Mouse (Mus musculus) frontal cortex, adult 2 months (tissue): ENCODE data around the gene Kif13a. TPM values are rescaled to one million over a fixed set of nuclear protein-coding genes. Genes with fewer than 3 reads are reported as not detected.

Experiments used
- DNase-seq, 2 experiments: peaks; one replicate each; pipeline ENCODE4 v3.0.0; 2022; ENCODE audit warnings: low spot score in 1 of 2; ENCODE audit errors: extremely low spot score in 1 of 2
- polyA plus RNA-seq: library from polyadenylated mRNA; depleted of rRNA; stranded (reverse); fragments of >200 nt; gene quantifications from 2 replicates; pipeline ENCODE4 v1.2.3, GENCODE M21; 2012

Gene Kif13a
- polyA plus RNA-seq, 1 experiment, result 14.1 TPM

GRCm38 (mm10) chr13:46793824-46794223 lies 135.8 kb downstream of the Kif13a start:
- DNase-seq, result no peak

GRCm38 (mm10) chr13:46788452-46788851 lies 141.2 kb downstream of the Kif13a start:
- DNase-seq, result no peak

DNA sequence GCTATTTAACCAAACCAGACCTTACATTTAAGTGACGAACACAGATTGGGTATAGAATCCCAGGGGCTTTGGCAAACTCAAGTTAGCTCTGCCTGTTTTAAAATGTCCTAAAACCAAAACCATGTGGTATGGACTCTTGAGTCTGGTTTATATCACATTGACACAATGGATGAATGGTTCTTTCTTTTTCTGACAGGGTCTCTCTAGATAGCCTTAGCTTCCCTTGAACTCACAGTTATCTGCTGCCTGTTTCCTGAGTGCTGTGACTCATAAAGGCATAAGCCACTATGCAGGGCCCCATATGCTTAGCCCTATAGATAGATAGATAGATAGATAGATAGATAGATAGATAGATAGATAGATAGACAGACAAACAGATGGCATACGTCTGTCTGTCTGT lies 142.8 kb downstream of the Kif13a start:
- no peak for DNase-seq

- DNase-seq, result no peak
Observed at GRCm38 (mm10) chr13:46786064-46786561, 143.6 kb downstream of the Kif13a start.

DNA sequence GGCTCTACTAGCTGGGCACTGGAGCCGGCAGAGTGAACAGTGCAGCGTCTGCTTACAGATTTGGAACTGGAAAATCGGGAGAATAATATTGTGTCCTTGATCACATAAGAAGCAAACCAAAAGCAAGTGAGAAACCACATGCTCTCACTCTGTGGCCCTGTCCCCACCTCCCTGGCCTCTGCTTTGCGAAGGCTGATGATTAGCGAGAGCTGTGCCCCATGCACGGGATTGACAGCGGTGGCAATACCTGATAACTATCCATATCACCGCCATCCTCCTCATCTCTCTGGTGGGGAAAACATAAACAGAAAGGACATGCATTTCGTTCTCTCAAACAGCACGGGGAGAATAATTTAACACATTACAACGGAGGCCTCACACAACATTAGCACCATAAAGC lies 149.3 kb downstream of the Kif13a start:
- DNase-seq, result no peak

DNA sequence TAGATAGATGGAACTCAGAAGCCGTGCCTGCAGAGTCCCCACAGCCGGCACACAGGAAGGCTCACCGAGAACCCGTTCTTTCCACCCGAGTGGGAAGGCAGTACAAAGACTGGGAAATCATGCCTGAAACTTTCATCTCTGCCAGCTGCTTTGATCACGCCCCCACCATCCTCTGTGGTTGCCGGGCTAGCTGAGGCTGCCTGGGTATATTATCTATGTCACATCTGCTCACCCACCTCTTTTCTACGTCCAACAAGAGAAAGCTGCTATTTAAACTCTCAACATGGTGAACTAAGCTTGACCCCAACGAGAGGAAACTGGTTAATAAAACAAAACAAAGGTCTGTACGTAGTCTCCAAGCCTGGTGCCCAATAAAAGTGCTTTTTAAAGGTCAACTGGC lies 149.8 kb downstream of the Kif13a start:
- DNase-seq, result peak in 1 of 2 experiments; percentile 67

- no peak for DNase-seq
Observed at GRCm38 (mm10) chr13:46777461-46777860, 152.2 kb downstream of the Kif13a start.

DNA sequence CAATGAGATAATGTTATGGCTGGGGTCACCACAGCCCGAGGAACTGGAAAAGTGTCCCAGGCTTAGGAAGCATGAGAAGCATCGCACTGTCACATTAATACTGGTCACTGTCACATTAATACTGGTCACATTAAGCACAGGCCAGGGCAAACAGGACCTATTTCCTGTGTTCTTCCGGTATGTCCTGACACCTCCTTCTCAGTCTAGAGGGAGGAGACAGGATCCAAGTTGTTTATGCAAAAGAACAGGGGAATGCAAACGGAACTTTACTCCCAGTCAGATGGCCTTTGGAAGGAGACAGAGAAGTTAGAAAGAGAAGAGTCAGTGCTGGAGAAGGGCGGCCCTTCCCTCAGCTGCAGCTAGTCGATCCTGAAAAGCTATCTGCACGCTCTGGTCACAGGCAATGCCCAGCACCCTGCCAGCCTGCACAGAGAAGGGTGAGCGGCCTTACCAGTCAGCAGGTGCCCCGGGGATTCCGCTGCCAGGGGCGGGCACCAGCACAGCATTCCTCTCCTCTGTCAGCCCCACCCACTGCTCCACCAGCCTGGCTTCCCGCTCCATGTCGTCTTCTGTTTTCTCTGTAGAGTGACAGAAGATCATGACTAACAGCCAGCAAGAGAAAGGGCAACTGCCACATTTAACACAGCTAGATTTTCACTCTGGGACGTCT lies 152.9 kb downstream of the Kif13a start:
- DNase-seq, result no peak

DNA sequence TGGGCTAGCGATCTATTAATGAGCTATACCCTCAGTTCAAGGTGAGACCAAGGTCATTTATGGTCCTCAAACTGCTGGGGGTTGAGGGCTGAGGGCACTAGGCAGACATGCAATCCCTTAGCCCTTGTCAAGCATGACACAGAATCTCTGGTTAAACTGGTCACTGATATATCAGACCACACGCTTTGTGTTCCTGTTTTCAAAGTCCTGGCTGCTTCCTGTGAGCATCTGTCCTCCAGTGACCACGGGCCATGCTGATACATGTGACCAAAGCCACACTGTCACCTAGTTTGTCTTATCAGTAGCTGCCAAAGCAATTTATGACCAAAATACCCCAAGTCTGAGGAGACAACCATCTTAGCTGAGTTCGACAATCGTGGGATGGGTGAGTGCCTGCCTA lies 154.7 kb downstream of the Kif13a start:
- no peak for DNase-seq

- no peak for DNase-seq
Observed at GRCm38 (mm10) chr13:46772581-46772980, 157.1 kb downstream of the Kif13a start.

DNA sequence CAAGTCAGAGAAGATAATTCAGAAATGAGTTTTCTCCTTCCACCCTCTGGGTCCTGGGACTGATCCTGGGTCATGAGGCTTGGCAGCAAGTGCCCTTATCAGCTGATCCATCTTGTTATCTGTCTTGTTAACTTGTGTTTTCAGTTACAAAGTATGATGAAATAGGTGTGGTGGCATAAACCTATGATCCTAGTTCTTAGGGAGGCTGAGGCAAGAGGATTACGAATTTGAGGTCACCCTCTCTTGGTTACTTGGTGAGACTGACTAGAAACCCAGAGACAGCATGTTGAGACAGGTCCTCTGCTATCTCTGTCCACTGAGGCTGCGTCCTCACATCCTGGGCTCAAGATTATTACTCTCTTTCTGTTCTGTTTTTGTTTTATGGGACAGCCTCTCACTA lies 164.3 kb downstream of the Kif13a start:
- no peak for DNase-seq

DNA sequence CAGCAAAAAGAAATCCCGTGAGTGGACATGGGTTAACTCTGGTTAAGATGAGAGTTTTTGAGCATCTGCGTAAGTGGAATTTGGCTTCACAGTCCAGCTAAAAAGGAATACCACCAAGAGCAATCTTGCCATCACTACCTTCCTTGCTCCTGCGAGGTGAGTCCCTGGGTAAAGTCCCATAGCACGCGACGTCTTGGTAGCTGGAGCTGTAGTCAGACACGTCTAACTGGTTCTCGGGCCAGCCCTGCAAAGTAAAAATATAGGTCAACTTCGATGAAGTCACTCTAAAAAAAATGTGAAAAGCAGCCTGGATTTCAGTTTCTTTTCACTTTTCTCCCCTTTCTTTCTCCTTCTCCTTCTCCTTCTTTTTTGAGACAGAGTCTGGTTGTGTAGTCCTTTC lies 166.5 kb downstream of the Kif13a start:
- DNase-seq, result no peak

GRCm38 (mm10) chr13:46760921-46761320 lies 168.7 kb downstream of the Kif13a start:
- no peak for DNase-seq

GRCm38 (mm10) chr13:46759281-46759809 lies 170.3 kb downstream of the Kif13a start:
- no peak for DNase-seq

DNA sequence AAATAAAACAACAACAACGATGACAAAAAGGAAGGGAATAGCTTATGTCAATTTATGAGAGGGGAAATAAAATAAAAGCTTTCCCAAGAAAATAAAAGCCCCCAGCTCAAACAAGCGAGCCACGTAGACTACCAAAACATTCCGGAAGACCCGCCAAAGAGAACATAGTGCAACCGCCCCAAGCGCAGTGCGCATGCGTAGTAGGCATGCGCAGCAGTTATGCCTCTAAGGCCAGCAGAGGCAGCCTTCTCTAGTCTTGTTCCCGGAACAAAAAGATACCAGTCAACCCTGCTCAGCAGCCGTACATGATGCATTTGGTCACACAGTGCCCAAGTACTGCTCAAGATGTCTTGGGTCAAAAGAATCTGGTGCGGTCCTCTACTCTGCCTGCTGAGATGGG lies 171.0 kb downstream of the Kif13a start:
- DNase-seq, result no peak

GRCm38 (mm10) chr13:46757946-46758345 lies 171.7 kb downstream of the Kif13a start:
- DNase-seq, result no peak

- DNase-seq, result no peak
Observed at GRCm38 (mm10) chr13:46753294-46753693, 176.4 kb downstream of the Kif13a start.

DNA sequence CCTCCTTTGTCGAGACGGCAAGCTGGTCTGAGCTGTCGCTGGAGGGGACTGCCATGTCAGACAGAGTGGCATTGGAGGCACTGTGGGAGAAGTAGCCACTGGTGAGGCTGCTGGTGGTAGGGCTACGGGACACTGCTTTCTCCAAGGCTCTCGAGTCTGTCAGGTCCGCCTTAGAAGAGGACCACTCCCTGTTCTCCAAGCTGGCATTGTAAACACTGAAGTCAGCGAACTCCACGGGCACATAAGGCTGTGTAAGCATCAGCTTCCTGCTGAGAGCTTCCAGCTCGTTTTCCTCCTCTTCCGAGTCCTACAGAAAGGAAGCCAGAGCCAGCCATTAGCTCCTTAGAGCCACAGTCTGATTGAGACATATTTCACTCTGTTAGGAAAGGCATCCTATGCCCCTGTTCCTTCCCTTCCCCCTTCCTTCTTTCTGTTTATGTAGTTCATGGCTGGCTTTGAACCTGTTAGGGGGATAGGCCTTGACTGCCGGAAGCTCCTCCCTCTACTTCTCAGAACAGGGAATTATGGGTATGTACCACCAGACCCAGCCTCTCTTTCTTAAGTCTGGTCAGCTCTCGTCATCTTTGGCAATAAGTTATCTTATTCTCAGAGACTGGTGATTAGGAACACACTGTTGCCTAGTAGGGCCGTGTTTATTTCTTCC lies 177.0 kb downstream of the Kif13a start:
- DNase-seq, result no peak

GRCm38 (mm10) chr13:46748138-46748873 lies 181.4 kb downstream of the Kif13a start:
- no peak for DNase-seq

- no peak for DNase-seq
Observed at GRCm38 (mm10) chr13:46743821-46744220, 185.8 kb downstream of the Kif13a start.

- DNase-seq, result peak; percentile 11 to 29
Observed at GRCm38 (mm10) chr13:46742367-46742766, 187.3 kb downstream of the Kif13a start.
